Mouse (Mus musculus) cerebellum, adult 2 months (tissue): ENCODE data around the gene Peak1. TPM values are rescaled to one million over a fixed set of nuclear protein-coding genes. Genes with fewer than 3 reads are reported as not detected.

ENCODE experiments used
- DNase-seq, 2 experiments: peaks; one replicate each; pipeline ENCODE4 v3.0.0; 2021
- H3K27ac ChIP-seq: fragments of 200-500 bp; 2 replicates; pipeline ENCODE4 v1.5.1; 2012; ENCODE audit warnings: low read length, control low read depth, inconsistent platforms; ENCODE audit not compliant: insufficient read depth
- H3K27me3 ChIP-seq: fragments of 200-500 bp; 2 replicates; pipeline ENCODE4 v1.6.1; 2012; ENCODE audit warnings: inconsistent platforms, mild to moderate bottlenecking, low read length, moderate library complexity; ENCODE audit not compliant: control insufficient read depth, insufficient read depth
- H3K4me1 ChIP-seq: fragments of 200-500 bp; 2 replicates; pipeline ENCODE4 v1.6.1; 2011; ENCODE audit warnings: low read length; ENCODE audit not compliant: control insufficient read depth, insufficient read depth
- H3K4me3 ChIP-seq: fragments of 200-500 bp; replicated peaks from 2 replicates; pipeline ENCODE3; 2011; ENCODE audit warnings: mild to moderate bottlenecking, low read depth, low read length, control low read depth; ENCODE audit not compliant: insufficient read depth
- CTCF ChIP-seq: fragments of 200-500 bp; IDR thresholded peaks from 2 replicates; pipeline ENCODE4 v1.5.1; 2011; ENCODE audit warnings: low read depth, mild to moderate bottlenecking, control low read depth, low read length, moderate library complexity, borderline replicate concordance; ENCODE audit not compliant: insufficient read depth
- POLR2A ChIP-seq: fragments of 200-500 bp; IDR thresholded peaks from 2 replicates; pipeline ENCODE4 v1.6.1; 2011; ENCODE audit warnings: low read length, control low read depth, borderline replicate concordance; ENCODE audit not compliant: insufficient read depth
- WGBS: fragments of 180-500 bp; shearing (Covaris S2); methylation state at CpG from one replicate; pipeline ENCODE4 v1.1.7; 2018; 5-methylcytosine and 5-hydroxymethylcytosine counted together
- polyA plus RNA-seq: library from polyadenylated mRNA; depleted of rRNA; stranded (reverse); fragments of >200 nt; gene quantifications from 2 replicates; pipeline ENCODE4 v1.2.3, GENCODE M21; 2012

Gene Peak1
- polyA plus RNA-seq, 1 experiment = 29.8 TPM

DNA sequence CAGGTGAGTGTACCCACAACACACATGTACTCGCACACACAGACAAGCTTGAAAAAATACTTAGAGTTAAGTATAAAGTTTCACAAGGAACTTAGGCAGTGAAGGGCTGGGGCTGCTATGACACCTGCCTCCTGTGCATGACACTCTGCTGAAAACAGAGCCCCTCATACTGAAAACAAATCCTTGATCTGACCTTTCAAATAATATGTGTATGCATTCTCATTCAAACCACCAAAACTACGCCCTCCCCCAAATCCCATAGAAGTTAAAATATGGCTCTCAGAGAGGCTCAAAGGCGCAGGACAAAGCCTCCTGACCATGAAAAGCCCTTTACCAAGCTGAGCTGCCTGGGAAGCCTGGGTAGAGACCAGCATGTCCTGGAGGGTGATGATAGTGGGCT lies 242.6 kb downstream of the Peak1 start:
- no peak overlapping the region for H3K4me3 ChIP-seq
- no peaks in the 10 kb centered on the region; the same call in 1 of the 2 replicates for H3K4me1 ChIP-seq
- WGBS = 96% methylated on average over 3 of the region's 3 CpGs
- no peak for TF ChIP-seq CTCF
- TF ChIP-seq POLR2A = no peak
- no peak overlapping the region for H3K27ac ChIP-seq
- no peak for DNase-seq
- H3K27me3 ChIP-seq = no peaks in the 10 kb centered on the region

DNA sequence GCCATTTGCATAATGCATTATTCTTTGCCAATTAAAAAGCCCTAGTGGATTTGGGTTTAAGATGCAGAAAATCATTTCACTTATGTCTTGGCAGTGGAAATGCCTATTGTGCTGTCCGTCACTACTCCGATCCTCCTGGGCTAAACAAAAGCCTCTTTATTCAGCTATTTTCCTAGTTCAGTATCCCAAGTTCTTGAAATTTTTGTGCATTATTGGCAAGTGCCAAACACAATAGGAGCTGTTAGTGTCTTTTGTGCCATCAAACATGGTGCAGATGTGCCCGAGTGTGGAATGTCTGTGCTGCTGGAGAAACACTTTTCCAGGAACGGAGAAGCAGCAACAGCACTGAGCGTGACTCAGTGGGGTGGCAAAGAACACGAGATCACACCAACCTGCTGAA lies 250.2 kb downstream of the Peak1 start:
- Histone ChIP-seq H3K4me1 (no peaks in the 10 kb centered on the region), H3K4me3 (no peak overlapping the region), H3K27ac (no peak overlapping the region), H3K27me3 (no peaks in the 10 kb centered on the region)
- WGBS = 31% methylated on average over 6 of the region's 6 CpGs
- no peak for DNase-seq
- TF ChIP-seq POLR2A = no peak
- no peak for TF ChIP-seq CTCF

DNA sequence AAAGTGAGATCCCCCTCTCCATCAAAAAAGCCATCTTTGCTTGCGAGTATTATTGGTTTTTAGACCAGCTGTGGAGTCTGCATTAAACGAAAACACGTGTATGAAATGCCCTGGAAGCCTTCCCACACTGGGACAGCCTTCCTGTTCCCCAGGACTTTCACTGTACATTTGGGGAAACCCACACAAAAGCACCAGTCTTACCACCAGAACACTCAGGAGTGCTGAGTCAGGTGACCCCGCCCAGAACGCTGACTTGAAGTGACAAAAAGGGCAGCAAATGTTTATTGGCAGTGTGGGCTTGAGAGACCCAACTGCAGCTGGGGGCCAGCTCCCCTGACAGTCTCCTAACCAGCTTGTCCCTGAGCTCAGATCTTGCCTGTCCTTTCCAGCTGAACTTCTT lies 251.7 kb downstream of the Peak1 start:
- no peak overlapping the region for H3K27ac ChIP-seq
- H3K4me1 ChIP-seq = no peaks in the 10 kb centered on the region
- H3K4me3 ChIP-seq = no peak overlapping the region
- 62% methylated on average over 5 of the region's 5 CpGs for WGBS
- DNase-seq = no peak
- H3K27me3 ChIP-seq = no peaks in the 10 kb centered on the region
- TF ChIP-seq POLR2A = no peak

DNA sequence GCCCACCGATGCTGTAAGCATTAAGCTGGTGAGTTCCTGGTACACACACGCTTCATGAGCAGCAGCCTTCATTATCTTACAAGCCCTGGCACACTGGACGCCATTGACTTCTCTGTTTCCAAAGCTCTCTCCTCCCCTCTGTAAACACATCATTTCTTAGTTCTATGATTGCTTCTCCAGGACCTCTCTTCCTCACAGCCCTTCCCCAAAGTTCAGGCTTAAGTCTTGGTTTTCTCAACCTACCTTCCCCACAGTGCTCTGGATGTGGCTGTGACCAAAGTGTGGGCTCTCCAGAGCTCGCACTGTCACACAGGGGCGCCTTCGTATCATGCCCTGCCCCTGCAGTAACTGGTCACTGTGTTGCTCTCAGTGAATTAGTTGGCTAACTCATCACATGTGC lies 252.5 kb downstream of the Peak1 start, which contains the start of gene Tspan3:
Gene Tspan3 (minus strand): TSS at position 101 of the 400 bp plus-strand sequence.
- H3K4me1 ChIP-seq = no peaks in the 10 kb centered on the region
- H3K27me3 ChIP-seq = no peaks in the 10 kb centered on the region
- WGBS = 92% methylated on average over 6 of the region's 6 CpGs
- H3K27ac ChIP-seq = no peak within 1 kb of the TSS
- H3K4me3 ChIP-seq = no peak within 1 kb of the TSS
- no peak for TF ChIP-seq CTCF
- no peak for TF ChIP-seq POLR2A
- DNase-seq = no peak

DNA sequence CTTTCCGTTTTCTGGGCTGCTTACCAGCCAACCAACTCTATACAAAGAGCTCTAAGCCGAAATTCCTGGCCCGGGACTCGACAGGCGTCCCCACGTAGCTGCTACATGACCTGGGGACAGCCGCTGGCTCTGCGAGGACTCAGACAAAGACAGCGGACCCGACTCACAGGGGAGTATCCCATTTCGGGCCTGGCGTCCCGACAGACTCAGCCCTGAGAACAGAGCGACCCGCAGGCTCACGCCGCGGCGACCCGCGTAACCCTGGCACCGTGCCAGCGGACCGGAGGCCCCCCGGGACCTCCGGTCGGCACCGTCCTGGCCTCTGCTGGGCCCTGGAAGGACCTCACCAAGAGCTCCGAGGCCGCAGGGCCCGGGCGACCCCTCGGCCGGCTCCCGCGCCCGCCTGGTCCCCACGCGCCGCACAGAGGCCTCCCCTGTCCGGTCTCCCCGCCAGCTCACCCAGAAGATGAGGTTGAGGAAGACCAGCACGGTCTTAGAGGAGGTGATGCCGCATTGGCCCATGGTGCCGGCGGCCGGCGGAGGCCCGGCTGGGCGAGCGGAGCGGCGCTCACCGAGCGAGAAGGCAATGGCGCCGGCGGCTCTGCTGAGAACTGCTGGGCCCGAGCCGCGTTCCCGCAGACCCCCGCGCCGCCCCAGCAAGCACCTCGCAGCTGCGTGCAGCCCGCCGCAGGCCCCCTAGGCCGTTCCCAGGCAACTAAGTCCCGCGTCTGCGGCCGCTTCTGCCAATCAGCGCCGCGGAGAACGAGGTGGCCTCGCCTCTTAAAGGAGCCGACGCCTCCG lies 257.3 kb downstream of the Peak1 start:
- peak overlapping the region; percentile 78 for H3K27ac ChIP-seq
- under 1% methylated on average over 82 of the region's 82 CpGs for WGBS
- DNase-seq = peak; percentile 91 to 92
- no peaks in the 10 kb centered on the region; the same call in 1 of the 2 replicates for H3K4me1 ChIP-seq
- H3K4me3 ChIP-seq = peak overlapping the region; percentile 74
- no peaks in the 10 kb centered on the region for H3K27me3 ChIP-seq
- no peak for TF ChIP-seq CTCF
- TF ChIP-seq POLR2A = peak; percentile 57; the same call in 1 of the 2 replicates

DNA sequence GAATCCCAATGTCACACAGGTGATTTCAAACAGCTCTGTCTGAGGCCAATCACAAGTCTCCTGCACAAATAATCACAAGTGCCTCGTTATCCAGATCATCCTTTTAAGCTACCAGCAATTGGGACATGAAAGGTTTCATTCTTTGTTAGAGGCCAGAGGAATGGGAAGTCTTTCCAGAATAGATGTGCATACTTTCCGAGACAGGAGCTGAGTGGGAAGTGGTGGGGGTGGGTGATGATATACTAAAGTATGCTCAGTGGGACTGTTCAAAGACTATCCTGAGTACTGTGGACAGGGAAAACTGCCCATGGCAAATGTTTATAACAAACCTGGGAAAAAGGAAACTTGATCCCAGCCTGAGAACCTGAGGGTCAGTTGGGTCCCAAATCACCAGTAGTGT lies 258.4 kb downstream of the Peak1 start:
- no peaks in the 10 kb centered on the region for H3K27me3 ChIP-seq
- H3K4me3 ChIP-seq = no peak overlapping the region
- no peak for DNase-seq
- no peaks in the 10 kb centered on the region; the same call in 1 of the 2 replicates for H3K4me1 ChIP-seq
- WGBS = 26% methylated on average over 2 of the region's 2 CpGs
- H3K27ac ChIP-seq = no peak overlapping the region
- no peak for TF ChIP-seq POLR2A
- no peak for TF ChIP-seq CTCF

DNA sequence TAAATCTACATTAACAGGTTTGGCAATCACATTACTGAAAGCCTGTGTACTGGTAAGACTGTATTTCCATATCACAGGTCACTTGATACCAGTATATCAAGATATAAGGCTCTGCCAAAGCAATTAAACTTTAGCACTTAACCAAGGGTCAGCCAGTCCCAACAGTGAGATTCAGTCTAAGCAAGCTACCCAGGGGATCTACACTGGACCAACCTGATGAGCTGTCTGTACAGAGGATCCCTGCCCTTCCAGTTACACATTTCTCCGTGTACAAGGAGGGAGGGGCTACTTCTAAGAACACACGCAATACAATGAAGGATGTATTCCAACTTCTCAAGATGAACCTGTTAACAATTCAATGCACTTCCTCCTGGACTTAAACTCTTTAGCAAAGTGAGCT lies 259.8 kb downstream of the Peak1 start:
- Histone ChIP-seq H3K4me3 (no peak overlapping the region), H3K27me3 (no peaks in the 10 kb centered on the region), H3K4me1 (no peaks in the 10 kb centered on the region; the same call in 1 of the 2 replicates), H3K27ac (no peak overlapping the region)
- WGBS = 40% methylated on average over 2 of the region's 2 CpGs
- DNase-seq = no peak
- no peak for TF ChIP-seq CTCF
- TF ChIP-seq POLR2A = no peak

DNA sequence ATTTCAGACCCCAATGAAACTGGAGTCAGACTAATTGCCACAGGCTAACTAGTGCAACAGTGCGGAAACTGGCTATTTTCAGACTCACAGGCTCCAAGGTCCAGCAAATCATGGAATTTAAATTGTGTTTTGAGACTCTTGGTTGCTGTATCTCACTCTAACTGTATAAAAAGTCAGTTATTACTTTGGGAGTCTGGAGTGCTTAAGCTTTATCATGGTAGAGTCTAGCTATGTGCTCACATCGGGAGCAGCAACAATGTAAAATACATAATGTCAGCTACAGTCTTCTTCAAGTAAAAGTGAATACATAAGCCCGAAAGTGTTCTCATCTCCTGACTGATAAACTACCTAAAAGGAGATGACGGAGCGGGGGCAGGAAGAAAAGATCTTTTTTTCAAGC lies 263.3 kb downstream of the Peak1 start:
- no peaks in the 10 kb centered on the region for H3K27me3 ChIP-seq
- no peak overlapping the region for H3K27ac ChIP-seq
- TF ChIP-seq POLR2A (no peak), CTCF (no peak)
- WGBS = 89% methylated on average over 5 of the region's 5 CpGs
- H3K4me3 ChIP-seq = no peak overlapping the region
- H3K4me1 ChIP-seq = peaks cover 8% of the 10 kb centered on the region
- no peak for DNase-seq
